Mouse (Mus musculus) hindbrain, postnatal 0 days (tissue): Measurements from ENCODE around the gene Dynlrb1. TPM values are rescaled to one million over a fixed set of nuclear protein-coding genes. Genes with fewer than 3 reads are reported as not detected.

Experiments used
- ATAC-seq: fragments of 200-750 bp; cut with Nextera tagmentation; 2 replicates; pipeline ENCODE4 v1.8.0; 2017; ENCODE audit warnings: mild to moderate bottlenecking, moderate TSS enrichment, moderate library complexity
- DNase-seq: peaks from one replicate; pipeline ENCODE4 v3.0.0-alpha.2; 2015; ENCODE audit warnings: low spot score
- H3K27ac ChIP-seq: fragments of 300-500 bp; sonication (generic); 2 replicates; pipeline ENCODE4 v1.5.1; 2014; ENCODE audit warnings: mild to moderate bottlenecking
- H3K27me3 ChIP-seq: fragments of 300-500 bp; sonication (generic); 2 replicates; pipeline ENCODE4 v1.6.1; 2014; ENCODE audit warnings: low read length, mixed read lengths; ENCODE audit not compliant: insufficient read depth
- H3K36me3 ChIP-seq: fragments of 300-500 bp; sonication (generic); 2 replicates; pipeline ENCODE4 v1.6.1; 2014; ENCODE audit warnings: low read length, mixed read lengths; ENCODE audit not compliant: insufficient read depth
- H3K4me1 ChIP-seq: fragments of 300-500 bp; sonication (generic); 2 replicates; pipeline ENCODE4 v1.6.1; 2014; ENCODE audit warnings: antibody characterized with exemption, low read length, mixed read lengths; ENCODE audit not compliant: insufficient read depth
- H3K4me2 ChIP-seq: fragments of 300-500 bp; sonication (generic); 2 replicates; pipeline ENCODE4 v1.6.1; 2014; ENCODE audit warnings: low read depth, mild to moderate bottlenecking, low read length, moderate library complexity, mixed read lengths
- H3K4me3 ChIP-seq: fragments of 300-500 bp; sonication (generic); 2 replicates; pipeline ENCODE4 v1.5.1; 2014; ENCODE audit warnings: low read length
- H3K9ac ChIP-seq: fragments of 300-500 bp; sonication (generic); replicated peaks from 2 replicates; pipeline ENCODE4 v1.6.1; 2014; ENCODE audit warnings: mild to moderate bottlenecking, low read length, moderate library complexity, mixed read lengths
- H3K9me3 ChIP-seq: fragments of 300-500 bp; sonication (generic); 2 replicates; pipeline ENCODE4 v1.6.1; 2016; ENCODE audit warnings: low read length, mixed read lengths
- CTCF ChIP-seq: IDR thresholded peaks from 2 replicates; pipeline ENCODE4 v1.5.1; 2016; ENCODE audit warnings: antibody characterized with exemption, control low read depth, low read depth
- WGBS: fragments of 180-500 bp; shearing (Covaris S2); extraction: QIAGEN DNeasy Blood & Tissue Kit; methylation state at CpG from one replicate; pipeline ENCODE4 v1.1.7; 2014; 5-methylcytosine and 5-hydroxymethylcytosine counted together
- polyA plus RNA-seq: library from polyadenylated mRNA; unstranded; fragments of >200 nt; fragmentation: Nextera tagmentation; extraction: Ambion mirVana; gene quantifications from 2 replicates; pipeline ENCODE4 v1.2.1, GENCODE M21; 2015
- total RNA-seq: library from RNA; depleted of rRNA; stranded (reverse); fragments of >200 nt; gene quantifications from 2 replicates; pipeline ENCODE4 v1.2.3, GENCODE M21; 2014

Dynlrb1 gene
- total and polyA plus RNA-seq, 2 experiments from 2014 or later = 264 to 778 TPM

DNA sequence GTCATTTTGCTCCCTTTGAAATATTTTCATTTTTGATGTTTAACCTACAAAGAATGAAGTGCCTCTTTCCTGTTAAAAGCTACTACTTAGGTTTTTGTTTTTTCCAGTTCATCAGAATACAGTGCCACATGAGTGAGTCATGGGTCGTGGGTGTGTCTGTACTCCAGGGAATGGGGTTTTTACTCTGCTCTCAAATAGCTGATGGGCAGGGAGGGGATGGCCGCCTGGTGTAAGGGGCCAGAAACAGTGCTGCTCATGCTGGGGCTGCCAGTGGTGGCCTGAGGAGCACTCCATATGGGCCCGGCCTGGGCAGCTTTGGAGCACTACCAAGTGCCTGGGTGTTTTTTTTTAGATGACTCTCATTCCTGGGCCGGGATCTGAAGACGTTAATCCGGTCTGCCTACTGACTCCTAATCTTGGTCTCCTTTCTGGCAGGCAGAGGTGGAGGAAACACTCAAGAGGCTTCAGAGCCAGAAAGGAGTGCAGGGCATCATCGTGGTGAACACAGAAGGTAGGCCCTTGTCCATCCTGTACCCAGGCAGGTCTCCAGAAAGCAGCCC, 6.0 kb downstream of the Dynlrb1 start:
- ATAC-seq = no peak
- no peak for TF ChIP-seq CTCF
- no peaks in the 10 kb centered on the region for H3K27me3 ChIP-seq
- no peak for DNase-seq
- H3K4me2 ChIP-seq = no peak overlapping the region
- H3K36me3 ChIP-seq = peaks cover 28% of the 10 kb centered on the region
- no peak overlapping the region for H3K27ac ChIP-seq
- no peak overlapping the region for H3K4me3 ChIP-seq
- 79% methylated on average over 7 of the region's 7 CpGs for WGBS
- no peaks in the 10 kb centered on the region for H3K9me3 ChIP-seq
- H3K9ac ChIP-seq = no peak overlapping the region
- peaks cover 13% of the 10 kb centered on the region for H3K4me1 ChIP-seq

- WGBS = 90% methylated on average over 4 of the region's 4 CpGs
- Histone ChIP-seq H3K4me3 (no peak overlapping the region), H3K4me2 (no peak overlapping the region), H3K27ac (no peak overlapping the region), H3K9ac (no peak overlapping the region), H3K36me3 (peaks cover 65% of the 10 kb centered on the region), H3K9me3 (no peaks in the 10 kb centered on the region), H3K27me3 (no peaks in the 10 kb centered on the region), H3K4me1 (no peaks in the 10 kb centered on the region)
- ATAC-seq = no peak
- DNase-seq = no peak
- TF ChIP-seq CTCF = no peak
Measured at GRCm38 (mm10) chr2:155246231-155246630, 9.9 kb downstream of the Dynlrb1 start.

DNA sequence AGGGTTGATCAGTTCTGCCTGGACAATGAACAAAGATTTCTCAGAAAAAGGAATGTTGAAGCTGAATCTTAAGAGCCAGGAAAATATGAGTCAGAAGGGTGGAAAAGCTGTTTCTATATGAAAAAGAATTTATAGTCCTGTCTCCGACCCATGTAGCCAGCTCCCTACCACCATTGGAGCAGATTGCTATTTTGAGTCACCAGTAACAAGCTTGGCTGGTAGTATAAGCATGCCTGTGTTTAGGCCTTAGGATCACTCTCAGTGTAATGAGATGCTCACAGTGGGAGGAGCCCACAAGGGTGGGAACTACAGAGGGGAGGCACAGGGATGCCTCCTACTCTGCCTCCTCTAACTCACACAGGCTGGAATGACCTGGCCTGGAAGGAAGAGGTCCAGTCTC, 11.9 kb downstream of the Dynlrb1 start:
- DNase-seq = no peak
- H3K27me3 ChIP-seq = no peaks in the 10 kb centered on the region
- ATAC-seq = no peak
- no peak overlapping the region for H3K4me3 ChIP-seq
- no peaks in the 10 kb centered on the region for H3K4me1 ChIP-seq
- no peak overlapping the region for H3K9ac ChIP-seq
- H3K36me3 ChIP-seq = peaks cover 65% of the 10 kb centered on the region
- H3K27ac ChIP-seq = no peak overlapping the region
- H3K9me3 ChIP-seq = no peaks in the 10 kb centered on the region
- WGBS = 92% methylated on average over 1 of the region's 1 CpGs
- TF ChIP-seq CTCF = no peak
- no peak overlapping the region for H3K4me2 ChIP-seq

DNA sequence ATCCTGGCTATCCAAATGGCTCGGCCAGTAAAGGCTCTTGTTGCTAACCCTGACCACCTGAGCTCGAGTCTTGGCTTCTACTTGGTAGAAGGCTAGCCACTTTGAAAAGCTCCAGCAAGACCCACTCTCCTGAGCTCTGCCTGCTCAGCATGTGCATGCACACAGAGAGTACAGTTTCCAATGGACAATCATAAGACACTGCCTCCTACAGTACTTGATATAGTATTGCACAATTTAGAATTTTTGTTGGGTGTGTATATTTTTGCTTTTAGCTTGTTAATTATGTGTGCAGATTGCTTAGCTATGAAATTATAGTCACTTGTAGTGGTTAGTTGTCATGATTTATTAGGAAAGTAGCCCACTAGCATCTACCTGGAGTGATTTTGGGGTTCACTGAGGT, 12.4 kb downstream of the Dynlrb1 start:
- no peak for ATAC-seq

GRCm38 (mm10) chr2:155249588-155249987, 13.3 kb downstream of the Dynlrb1 start:
- no peak overlapping the region for H3K4me3 ChIP-seq
- WGBS = 96% methylated on average over 5 of the region's 5 CpGs
- no peak for DNase-seq
- no peak overlapping the region for H3K4me2 ChIP-seq
- no peak overlapping the region for H3K27ac ChIP-seq
- H3K36me3 ChIP-seq = peaks cover 61% of the 10 kb centered on the region
- H3K9me3 ChIP-seq = no peaks in the 10 kb centered on the region
- no peak for ATAC-seq
- H3K4me1 ChIP-seq = no peaks in the 10 kb centered on the region
- no peaks in the 10 kb centered on the region for H3K27me3 ChIP-seq
- H3K9ac ChIP-seq = no peak overlapping the region
- no peak for TF ChIP-seq CTCF

More for the DNA sequence above, 12.4 kb downstream of the Dynlrb1 start:
- Histone ChIP-seq H3K9ac (no peak overlapping the region), H3K4me3 (no peak overlapping the region), H3K27me3 (no peaks in the 10 kb centered on the region), H3K36me3 (peaks cover 65% of the 10 kb centered on the region), H3K4me2 (no peak overlapping the region), H3K4me1 (no peaks in the 10 kb centered on the region), H3K27ac (no peak overlapping the region), H3K9me3 (no peaks in the 10 kb centered on the region)
- 93% methylated on average over 2 of the region's 2 CpGs for WGBS
- no peak for TF ChIP-seq CTCF
- no peak for DNase-seq

GRCm38 (mm10) chr2:155265526-155265925, 29.2 kb downstream of the Dynlrb1 start:
- H3K27ac ChIP-seq = no peak overlapping the region
- no peak for DNase-seq
- no peak overlapping the region for H3K4me3 ChIP-seq
- H3K9ac ChIP-seq = no peak overlapping the region
- no peaks in the 10 kb centered on the region for H3K36me3 ChIP-seq
- no peak for TF ChIP-seq CTCF
- H3K27me3 ChIP-seq = no peaks in the 10 kb centered on the region
- no peak overlapping the region for H3K4me2 ChIP-seq
- no peaks in the 10 kb centered on the region for H3K4me1 ChIP-seq
- WGBS = 93% methylated on average over 6 of the region's 6 CpGs
- ATAC-seq = no peak
- no peaks in the 10 kb centered on the region for H3K9me3 ChIP-seq

GRCm38 (mm10) chr2:155266896-155267295, 30.6 kb downstream of the Dynlrb1 start:
- Histone ChIP-seq H3K9ac (no peak overlapping the region), H3K36me3 (no peaks in the 10 kb centered on the region), H3K4me2 (no peak overlapping the region), H3K27me3 (no peaks in the 10 kb centered on the region), H3K4me3 (no peak overlapping the region), H3K27ac (no peak overlapping the region), H3K4me1 (no peaks in the 10 kb centered on the region), H3K9me3 (no peaks in the 10 kb centered on the region)
- 85% methylated on average over 5 of the region's 5 CpGs for WGBS
- no peak for ATAC-seq
- TF ChIP-seq CTCF = no peak
- DNase-seq = no peak
